Mouse (Mus musculus): ENCODE data around the gene Pithd1. TPM values are rescaled to one million over a fixed set of nuclear protein-coding genes. Genes with fewer than 3 reads are reported as not detected.

The Pithd1 gene
- total and polyA plus RNA-seq, 3 experiments = 62.8 to 77.7 TPM; not detected in 1

DNA sequence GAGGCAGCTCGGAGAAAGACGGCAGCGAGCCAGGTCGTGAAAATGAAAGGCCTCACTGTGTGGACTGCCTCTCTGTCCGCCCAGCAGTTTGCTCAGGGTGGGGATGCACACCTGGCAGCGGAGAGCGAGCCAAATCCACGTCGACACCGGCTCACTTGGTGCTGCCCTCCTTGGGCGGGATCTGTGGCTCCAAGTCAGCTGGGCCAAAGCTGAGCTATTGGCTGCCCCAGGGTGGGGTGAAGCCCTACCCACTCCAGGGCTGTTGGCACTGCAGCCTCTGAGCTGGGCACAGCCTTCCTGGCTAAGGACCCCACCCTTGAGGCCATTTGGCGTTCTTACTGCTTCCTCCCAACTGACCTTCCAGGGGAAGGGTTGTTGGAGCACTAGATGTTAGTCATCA lies 22.6 kb downstream of the Pithd1 start:
- TF ChIP-seq SIN3A (IDR thresholded peaks at IDR 0.05; ENCODE audit: low read length) = 0 out of 2 replicates have a peak, but pooled peaks have one; percentile 7
- TF ChIP-seq ETS1 (IDR thresholded peaks at IDR 0.05; ENCODE audit: low read depth, low read length) = 0 out of 2 replicates have a peak, but pooled peaks have one; percentile 16
- no peak for TF ChIP-seq TCF12 (IDR thresholded peaks at IDR 0.05; ENCODE audit: low read depth, low read length)
- no peak; the same call in 1 of the 2 replicates for TF ChIP-seq ZMIZ1 (IDR thresholded peaks at IDR 0.05; ENCODE audit: low read depth, low read length)
- no peak for TF ChIP-seq HCFC1 (IDR thresholded peaks at IDR 0.05; ENCODE audit: low read depth, low read length)
- TF ChIP-seq NELFE (IDR thresholded peaks at IDR 0.05; ENCODE audit: low read depth, low read length) = 0 out of 2 replicates have a peak, but pooled peaks have one; percentile 16
- Histone ChIP-seq H3K27ac (ENCODE audit: control insufficient read depth, low read depth, low read length) (no peak overlapping the region), H3K27me3 (ENCODE audit: control insufficient read depth in 1 of 2, insufficient read depth in 2 of 2, low read length in 2 of 2) (no peaks in the 10 kb centered on the region), H3K9ac (ENCODE audit: control insufficient read depth, low read depth, low read length, poor library complexity, severe bottlenecking) (peak overlapping the region; percentile 85), H3K36me3 (ENCODE audit: control insufficient read depth in 1 of 2, insufficient read depth in 2 of 2, low read length in 2 of 2) (peaks cover 0 to 6% of the 10 kb centered on the region in 2 experiments; a peak in 3 of 4 replicates), H3K4me3 (ENCODE audit: control insufficient read depth in 1 of 2, insufficient read depth in 1 of 2, low read depth in 2 of 2, low read length in 2 of 2) (peak overlapping the region; percentile 78 to 83), H3K4me1 (ENCODE audit: control insufficient read depth in 1 of 2, insufficient read depth in 2 of 2, low read length in 2 of 2) (peaks cover 4 to 7% of the 10 kb centered on the region in 2 experiments; a peak in 3 of 4 replicates), H3K9me3 (replicated peaks; ENCODE audit: insufficient read depth, low read length) (no peaks in the 10 kb centered on the region), H3K79me2 (ENCODE audit: control insufficient read depth, insufficient read depth, low read length, poor library complexity) (peaks cover 7% of the 10 kb centered on the region; the same call in 1 of the 2 replicates)
- peak; percentile 59 for DNase-seq (ENCODE audit: low read depth, low spot score)

DNA sequence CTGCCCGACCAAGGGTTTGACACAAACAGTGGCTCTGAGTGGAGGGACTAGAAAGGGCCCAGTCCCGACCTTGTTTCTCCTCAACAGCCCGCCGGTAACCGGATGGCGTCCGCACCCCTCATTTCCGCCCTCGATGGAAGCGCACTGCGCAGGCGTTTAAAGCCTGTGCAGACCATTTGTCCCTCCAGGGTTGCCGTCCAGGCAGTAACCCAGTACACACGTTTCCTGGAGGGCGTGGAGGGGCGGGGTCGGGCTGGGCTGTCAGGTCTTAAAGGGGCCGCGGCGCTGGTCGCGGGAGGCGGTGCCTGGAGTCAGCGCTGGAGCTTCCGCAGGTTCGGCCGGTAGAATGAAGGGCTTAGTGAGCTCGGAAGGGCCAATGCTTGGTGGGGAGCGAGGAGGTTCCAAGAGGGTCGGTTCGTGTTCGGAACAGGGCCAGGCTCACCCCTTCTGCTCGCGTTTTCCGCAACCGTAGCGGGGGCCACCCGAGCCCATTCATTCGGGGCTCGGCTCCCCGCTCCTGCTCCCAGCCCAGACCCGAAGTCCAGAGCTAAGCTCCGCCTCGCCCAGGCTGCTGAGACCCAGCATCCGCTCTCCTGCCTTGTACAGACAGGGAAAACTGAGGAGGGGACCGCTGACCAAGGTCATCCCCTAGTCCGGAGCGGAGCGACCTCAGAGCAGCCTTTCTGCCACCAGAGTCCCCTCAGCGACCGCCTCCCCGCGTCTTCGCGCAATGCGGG lies 23.4 kb downstream of the Pithd1 start, which contains the start of gene Gale:
Gene Gale, plus strand, starts transcription at position 271 of the 737 bp plus-strand sequence.
- Histone ChIP-seq H3K27me3 (ENCODE audit: control insufficient read depth in 1 of 2, insufficient read depth in 2 of 2, low read length in 2 of 2) (no peaks in the 10 kb centered on the region), H3K79me2 (ENCODE audit: control insufficient read depth, insufficient read depth, low read length, poor library complexity) (peaks cover 7% of the 10 kb centered on the region; the same call in 1 of the 2 replicates), H3K4me3 (ENCODE audit: control insufficient read depth in 1 of 2, insufficient read depth in 1 of 2, low read depth in 2 of 2, low read length in 2 of 2) (peak within 1 kb of the TSS; percentile 83 to 86), H3K4me1 (ENCODE audit: control insufficient read depth in 1 of 2, insufficient read depth in 2 of 2, low read length in 2 of 2) (peaks cover 4 to 7% of the 10 kb centered on the region in 2 experiments; a peak in 3 of 4 replicates), H3K27ac (ENCODE audit: control insufficient read depth, low read depth, low read length) (peak within 1 kb of the TSS; percentile 93), H3K36me3 (ENCODE audit: control insufficient read depth in 1 of 2, insufficient read depth in 2 of 2, low read length in 2 of 2) (peaks cover 0 to 6% of the 10 kb centered on the region in 2 experiments; a peak in 3 of 4 replicates), H3K9ac (ENCODE audit: control insufficient read depth, low read depth, low read length, poor library complexity, severe bottlenecking) (peak within 1 kb of the TSS; percentile 90), H3K9me3 (replicated peaks; ENCODE audit: insufficient read depth, low read length) (no peaks in the 10 kb centered on the region)
- peak; percentile 99 for DNase-seq (ENCODE audit: low read depth, low spot score)
- TF ChIP-seq CHD2 (IDR thresholded peaks at IDR 0.05; ENCODE audit: low read length) (no peak), MYC (IDR thresholded peaks at IDR 0.05; ENCODE audit: low read depth, low read length) (peak; percentile 89), EP300 (IDR thresholded peaks at IDR 0.05; ENCODE audit: low read depth in 1 of 2, low read length in 2 of 2) (peak in 1 of 2 experiments; percentile 43; a peak in 2 of 4 replicates), TBP (IDR thresholded peaks at IDR 0.05; ENCODE audit: low read depth, low read length) (peak; percentile 84), NELFE (IDR thresholded peaks at IDR 0.05; ENCODE audit: low read depth, low read length) (peak; percentile 97), MAZ (IDR thresholded peaks at IDR 0.05; ENCODE audit: low read depth, low read length) (no peak; the same call in 1 of the 2 replicates), ZC3H11A (IDR thresholded peaks at IDR 0.05; ENCODE audit: low read depth, low read length) (no peak), SIN3A (IDR thresholded peaks at IDR 0.05; ENCODE audit: low read length) (peak; percentile 100), CHD1 (IDR thresholded peaks at IDR 0.05; ENCODE audit: low read depth, low read length) (no peak), JUND (IDR thresholded peaks at IDR 0.05; ENCODE audit: low read depth, low read length) (no peak), KAT2A (conservative IDR thresholded peaks at IDR 0.05; ENCODE audit: low read depth, low read length) (peak; percentile 75), TAL1 (IDR thresholded peaks at IDR 0.05; ENCODE audit: low read length) (no peak), MAX (IDR thresholded peaks at IDR 0.05; ENCODE audit: low read length) (peak; percentile 60; the same call in 1 of the 2 replicates), POLR2A (IDR thresholded peaks at IDR 0.05; ENCODE audit: control insufficient read depth in 1 of 2, insufficient read depth in 1 of 2, low read depth in 1 of 2, low read length in 2 of 2, poor library complexity in 1 of 2) (peak; percentile 88 to 97), MEF2A (IDR thresholded peaks at IDR 0.05; ENCODE audit: extremely low read depth, insufficient replicate concordance, low read depth, low read length, poor library complexity, severe bottlenecking) (no peak), ZMIZ1 (IDR thresholded peaks at IDR 0.05; ENCODE audit: low read depth, low read length) (peak; percentile 95), USF1 (IDR thresholded peaks at IDR 0.05; ENCODE audit: low read depth, low read length) (0 out of 2 replicates have a peak, but pooled peaks have one; percentile 27), HCFC1 (IDR thresholded peaks at IDR 0.05; ENCODE audit: low read depth, low read length) (peak; percentile 97), ETS1 (IDR thresholded peaks at IDR 0.05; ENCODE audit: low read depth, low read length) (peak; percentile 34; the same call in 1 of the 2 replicates), MAFK (IDR thresholded peaks at IDR 0.05; ENCODE audit: borderline replicate concordance, low read depth, low read length) (no peak), POLR2AphosphoS2 (IDR thresholded peaks at IDR 0.05; ENCODE audit: low read length) (peak; percentile 91; the same call in 1 of the 2 replicates), TCF12 (IDR thresholded peaks at IDR 0.05; ENCODE audit: low read depth, low read length) (peak; percentile 69; the same call in 1 of the 2 replicates), RCOR1 (IDR thresholded peaks at IDR 0.05; ENCODE audit: low read depth, low read length) (no peak), GABPA (IDR thresholded peaks at IDR 0.05; ENCODE audit: low read depth, low read length) (no peak), SMC3 (IDR thresholded peaks at IDR 0.05; ENCODE audit: low read depth, low read length) (no peak), MYB (IDR thresholded peaks at IDR 0.05; ENCODE audit: low read depth, low read length) (no peak), MXI1 (IDR thresholded peaks at IDR 0.05; ENCODE audit: low read depth, low read length) (peak; percentile 88), NRF1 (IDR thresholded peaks at IDR 0.05; ENCODE audit: insufficient read depth, low read depth, low read length, poor library complexity, severe bottlenecking) (peak; percentile 87)
